Mouse (Mus musculus) ES-E14 (cell line): ENCODE measurements around the gene Utrn.

ENCODE experiments used
- MAFK ChIP-seq: IDR thresholded peaks from 2 replicates; pipeline ENCODE4 v1.6.1; 2014; ENCODE audit warnings: mild to moderate bottlenecking, low read depth, low read length, inconsistent platforms; ENCODE audit not compliant: insufficient read depth
- ZC3H11A ChIP-seq: IDR thresholded peaks from 2 replicates; pipeline ENCODE4 v1.6.1; 2012; ENCODE audit warnings: low read depth, mild to moderate bottlenecking, inconsistent platforms, low read length, borderline replicate concordance

GRCm38 (mm10) chr10:12583473-12583872 lies 285.7 kb downstream of the Utrn start:
- TF ChIP-seq ZC3H11A (no peak), MAFK (no peak)
